Mouse (Mus musculus) gonadal fat pad, adult 2 months (tissue): ENCODE data around the gene Rnf5. TPM values are rescaled to one million over a fixed set of nuclear protein-coding genes. Genes with fewer than 3 reads are reported as not detected.

ENCODE experiments used
- DNase-seq: peaks from one replicate; pipeline ENCODE4 v3.0.0-alpha.2; 2012; ENCODE audit warnings: low read depth
- polyA plus RNA-seq: library from polyadenylated mRNA; depleted of rRNA; stranded (reverse); fragments of >200 nt; gene quantifications from 2 replicates; pipeline ENCODE4 v1.2.3, GENCODE M21; 2012; rRNA removed

Gene Rnf5
- polyA plus RNA-seq, result 99.2 and 108 TPM in 2 replicates

- DNase-seq, result peak; percentile 100
These were observed at the start of gene Rnf5 for GRCm38 (mm10) chr17:34603375-34604060. Gene Rnf5 (minus strand): TSS chr17:34603690.

- DNase-seq, result no peak
These were observed 49.5 kb upstream of the Rnf5 start for GRCm38 (mm10) chr17:34652985-34653384.

GRCm38 (mm10) chr17:34652546-34652945 is 49.1 kb upstream of the Rnf5 start:
- no peak for DNase-seq

- DNase-seq, result no peak
These were observed 48.2 kb upstream of the Rnf5 start for GRCm38 (mm10) chr17:34651507-34652221.

GRCm38 (mm10) chr17:34650781-34651180 is 47.3 kb upstream of the Rnf5 start:
- no peak for DNase-seq

GRCm38 (mm10) chr17:34649106-34649864 is 45.8 kb upstream of the Rnf5 start:
- no peak for DNase-seq

GRCm38 (mm10) chr17:34648141-34648890 is 44.8 kb upstream of the Rnf5 start:
- no peak for DNase-seq

GRCm38 (mm10) chr17:34646906-34647787 is 43.7 kb upstream of the Rnf5 start, which contains the start of gene Atf6b:
Gene Atf6b (plus strand): TSS chr17:34647146.
- peak; percentile 83 for DNase-seq

GRCm38 (mm10) chr17:34645831-34646511 is 42.5 kb upstream of the Rnf5 start:
- DNase-seq, result no peak

GRCm38 (mm10) chr17:34645256-34645829 is 41.9 kb upstream of the Rnf5 start:
- DNase-seq, result no peak

GRCm38 (mm10) chr17:34644608-34645007 is 41.1 kb upstream of the Rnf5 start, which contains the start of gene Fkbpl:
Gene Fkbpl (plus strand): TSS chr17:34644764.
- peak; percentile 88 for DNase-seq

- no peak for DNase-seq
These were observed 40.5 kb upstream of the Rnf5 start for GRCm38 (mm10) chr17:34643944-34644343.

- DNase-seq, result no peak
These were observed 39.9 kb upstream of the Rnf5 start for GRCm38 (mm10) chr17:34643379-34643778.

GRCm38 (mm10) chr17:34641945-34642344 is 38.5 kb upstream of the Rnf5 start:
- no peak for DNase-seq

GRCm38 (mm10) chr17:34640778-34641601 is 37.5 kb upstream of the Rnf5 start:
- DNase-seq, result no peak

- DNase-seq, result peak; percentile 83
These were observed 36.2 kb upstream of the Rnf5 start for GRCm38 (mm10) chr17:34639461-34640255.

- no peak for DNase-seq
These were observed 34.0 kb upstream of the Rnf5 start for GRCm38 (mm10) chr17:34637459-34637858.

GRCm38 (mm10) chr17:34635671-34636070 is 32.2 kb upstream of the Rnf5 start:
- DNase-seq, result no peak
